Mouse (Mus musculus) CD4-positive, CD25-positive, alpha-beta regulatory T cell, adult 2 months (primary cell): ENCODE measurements around the gene Pnkd.

Source experiments
- DNase-seq: peaks from one replicate; pipeline ENCODE4 v3.0.0-alpha.2; 2012; ENCODE audit warnings: low read depth, low spot score

Pnkd gene

DNA sequence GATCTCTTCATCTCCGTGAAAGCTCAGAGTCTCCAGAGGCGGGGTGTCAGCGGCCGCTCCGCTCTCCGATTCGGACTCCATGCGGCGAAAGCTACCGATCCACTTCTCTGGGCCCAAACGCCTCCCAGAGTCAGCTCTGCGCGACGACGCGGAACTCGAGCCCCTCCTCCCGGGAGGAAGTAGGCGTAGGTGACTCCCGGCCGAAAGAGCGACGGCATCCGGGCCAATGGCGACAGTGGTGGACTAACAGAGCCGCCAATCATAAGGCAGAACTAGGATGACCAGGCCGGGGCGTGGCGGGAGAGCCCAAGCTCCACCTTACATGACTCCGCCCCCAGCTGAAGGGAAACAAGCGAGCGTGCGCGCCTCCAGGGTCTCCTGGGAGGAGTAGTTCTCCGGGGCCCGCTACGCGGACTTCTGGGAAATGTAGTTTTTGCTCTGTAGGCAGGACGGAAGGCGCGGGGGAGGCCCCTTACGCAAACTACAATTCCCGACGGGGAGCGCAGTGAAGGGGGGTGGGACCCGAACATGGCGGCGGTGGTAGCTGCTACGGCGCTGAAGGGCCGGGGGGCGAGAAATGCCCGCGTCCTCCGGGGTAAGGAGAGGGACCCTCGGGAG, at the start of gene Pnkd, which contains the start of gene Aamp:
Pnkd (plus strand) TSS at position 388 of the 618 bp plus-strand sequence.
Aamp (minus strand) TSS at position 196 of the 618 bp plus-strand sequence.
- peak; percentile 100 for DNase-seq

DNA sequence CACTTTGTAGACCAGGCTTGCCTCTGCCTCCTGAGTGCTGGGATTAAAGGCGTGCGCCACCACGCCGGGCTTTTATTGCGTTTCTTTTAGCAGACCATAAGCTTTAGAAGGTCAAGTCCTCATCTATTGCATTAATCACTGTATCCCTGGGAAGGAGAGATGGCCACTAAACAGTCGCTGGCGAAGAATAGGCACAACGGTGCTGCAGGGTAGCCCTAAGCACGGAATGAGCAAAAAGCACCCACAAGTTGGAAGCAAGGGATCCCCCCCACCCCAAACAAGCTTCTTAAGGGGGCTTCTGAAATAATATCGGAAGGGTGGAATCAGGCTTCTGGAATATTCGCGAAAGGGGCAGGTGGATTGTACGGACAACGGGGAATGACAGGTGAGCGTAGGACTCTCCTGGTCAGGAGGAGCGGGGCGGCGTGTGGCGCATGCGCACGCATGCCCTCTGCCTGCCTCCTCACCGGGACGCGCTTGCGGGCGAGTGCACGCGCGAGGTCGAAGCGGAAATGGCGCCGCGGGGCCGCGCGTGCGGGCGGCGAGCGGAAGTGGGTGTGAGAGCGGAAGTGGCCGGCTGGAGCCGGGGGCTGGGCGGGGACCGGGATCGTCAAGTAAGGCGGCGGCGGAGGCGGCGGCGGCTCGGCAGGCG, 48.7 kb upstream of the Pnkd start, which contains the start of gene Arpc2:
Arpc2 (plus strand) TSS at position 147 of the 652 bp plus-strand sequence.
- peak; percentile 99 for DNase-seq

DNA sequence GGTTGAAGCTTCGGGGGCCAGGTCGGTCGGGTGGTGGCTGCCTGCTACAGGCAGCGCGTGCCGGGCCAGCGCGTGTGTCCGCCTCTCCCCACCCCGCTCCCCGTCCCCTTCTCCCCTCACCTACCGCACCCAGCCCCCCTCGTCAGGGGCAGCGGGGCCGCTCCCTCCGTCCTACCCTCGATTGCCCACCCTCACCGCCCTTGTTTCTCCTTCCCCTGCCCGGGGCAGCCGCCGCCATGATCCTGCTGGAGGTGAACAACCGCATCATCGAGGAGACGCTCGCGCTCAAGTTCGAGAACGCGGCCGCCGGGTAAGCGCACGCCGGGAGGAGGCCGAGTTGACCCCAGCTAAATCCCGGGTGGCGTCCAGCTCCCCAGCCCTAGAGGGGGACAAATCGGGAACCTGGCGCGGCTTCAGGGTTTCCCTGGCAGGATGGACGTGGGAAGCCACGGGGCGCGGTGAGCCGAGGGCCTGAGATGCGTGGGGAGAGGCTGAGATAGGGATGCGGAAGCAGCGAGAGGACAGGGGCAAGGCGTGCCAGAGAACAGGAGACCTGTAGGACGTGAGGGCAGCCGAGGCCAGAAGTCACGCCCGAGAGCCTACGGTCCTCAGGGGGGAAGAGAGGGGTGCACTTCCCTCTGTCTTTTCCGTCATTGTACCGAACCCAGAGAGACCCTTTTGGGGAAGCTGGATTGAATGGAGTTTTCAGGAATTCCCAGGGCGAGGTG, 48.0 kb upstream of the Pnkd start:
- DNase-seq: peak; percentile 61

DNA sequence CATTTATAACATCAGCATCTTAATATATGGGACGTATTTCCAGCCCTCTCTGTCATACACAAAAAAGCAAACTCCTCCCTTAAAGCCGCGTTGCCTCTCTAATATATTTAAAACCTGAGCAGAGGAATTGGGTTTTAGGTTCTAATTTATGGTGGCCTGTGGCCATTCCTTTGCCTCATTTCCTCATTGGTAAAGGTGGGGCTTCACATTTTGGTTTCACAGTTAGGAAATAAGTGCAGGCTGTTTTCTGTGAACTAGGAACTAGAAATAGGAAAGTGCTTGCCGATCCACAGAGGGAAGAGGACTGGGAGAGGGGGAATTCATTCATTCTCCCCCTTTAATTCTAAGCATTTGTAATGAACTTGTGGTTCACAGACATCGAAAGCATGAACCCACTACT, 47.1 kb upstream of the Pnkd start:
- no peak for DNase-seq

DNA sequence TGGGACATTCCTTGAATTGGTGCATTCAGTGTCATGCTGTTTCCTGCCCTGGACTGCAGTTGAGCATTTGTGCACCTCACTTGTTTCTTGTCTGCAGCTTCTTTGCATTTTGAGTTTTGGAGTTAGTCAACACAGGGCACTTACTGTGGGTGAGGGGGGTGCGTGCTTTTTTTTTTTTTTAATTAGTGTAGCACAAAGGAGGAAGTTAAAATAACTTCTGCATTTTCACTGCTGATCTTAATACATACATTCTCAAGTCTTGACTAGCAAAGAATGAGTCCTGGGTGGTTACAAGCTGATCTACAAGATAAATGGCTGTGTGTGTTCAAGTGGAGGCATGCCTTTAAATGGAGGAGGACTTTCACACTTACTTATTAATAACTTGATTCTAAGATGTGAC, 46.6 kb upstream of the Pnkd start:
- peak; percentile 45 for DNase-seq

DNA sequence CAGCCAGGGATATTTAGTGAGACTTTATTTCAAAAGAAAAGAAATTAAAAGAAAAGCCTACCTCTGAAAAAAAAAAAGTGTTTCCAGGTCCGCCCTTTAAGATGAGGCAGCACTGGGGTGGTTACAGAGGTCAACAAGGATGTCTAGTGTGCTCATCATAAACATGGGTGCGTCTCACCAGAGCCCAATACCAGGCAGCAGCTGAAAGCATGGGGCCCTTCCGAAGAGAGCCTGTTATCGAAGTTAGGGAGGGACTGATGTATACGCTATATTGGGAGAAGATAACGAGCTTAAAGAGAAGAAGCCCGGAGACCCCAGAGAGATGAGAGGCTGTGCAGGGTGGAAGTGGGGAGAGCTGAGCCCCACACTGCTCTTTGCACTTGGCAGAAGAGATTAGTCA, 45.6 kb upstream of the Pnkd start:
- peak; percentile 57 for DNase-seq

DNA sequence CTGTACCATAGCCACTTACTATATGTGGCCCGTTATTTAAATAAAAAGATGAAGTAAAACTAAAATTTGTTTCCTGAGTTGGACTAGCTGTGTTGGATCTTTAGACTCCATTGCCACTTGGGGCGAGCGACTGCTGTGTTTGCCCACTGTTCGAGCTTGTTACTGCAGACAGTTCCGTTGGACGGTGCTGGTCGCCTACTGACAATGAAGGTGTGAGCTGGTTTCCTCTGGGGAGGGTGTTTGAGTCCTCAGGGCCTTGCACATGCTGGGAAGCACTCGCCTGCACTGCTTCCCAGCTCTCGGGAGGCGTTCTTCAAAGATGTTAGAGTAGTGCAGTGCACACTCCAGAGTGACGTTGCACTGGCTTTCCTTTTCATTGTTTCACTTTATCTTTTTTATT, 45.1 kb upstream of the Pnkd start:
- DNase-seq: peak; percentile 41

DNA sequence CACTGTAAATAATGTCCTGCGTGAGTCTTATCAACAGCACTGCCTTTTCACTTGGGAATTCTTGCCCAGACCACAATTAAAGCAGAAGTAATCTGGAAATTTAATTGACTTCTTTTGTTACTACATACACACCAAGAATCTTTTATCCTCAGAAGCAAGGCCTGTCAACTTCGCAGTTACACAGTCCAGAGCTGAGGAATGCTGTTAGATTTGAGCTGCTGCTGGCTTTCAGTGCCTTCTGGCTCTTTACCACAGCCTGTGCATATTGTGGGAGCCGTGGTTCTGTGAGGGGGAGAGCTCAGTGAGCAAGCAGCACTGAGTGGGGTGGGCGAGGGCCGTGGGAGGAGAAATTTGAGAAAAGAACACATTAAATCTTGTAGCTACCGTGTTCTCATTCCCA, 44.4 kb upstream of the Pnkd start:
- DNase-seq: no peak

DNA sequence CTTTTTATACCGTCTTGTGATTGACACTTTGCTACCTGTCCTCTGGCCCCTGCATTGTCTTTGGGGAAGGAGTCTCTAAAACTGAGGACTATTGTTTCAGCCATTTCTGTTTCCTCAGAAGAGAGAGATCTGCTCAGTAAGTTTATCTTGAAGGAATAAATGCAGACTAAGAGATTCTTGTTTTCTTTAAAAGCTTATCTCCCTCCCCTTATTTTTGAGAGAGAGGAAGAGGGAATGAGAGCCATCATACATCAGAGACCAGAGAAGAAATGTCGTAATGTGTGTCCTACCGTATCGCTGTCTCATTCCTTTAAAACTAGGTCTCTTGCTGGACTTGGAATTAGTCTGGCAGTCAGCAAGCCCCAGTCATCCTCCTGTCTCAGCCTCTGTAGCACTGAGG, 43.9 kb upstream of the Pnkd start:
- DNase-seq: no peak

DNA sequence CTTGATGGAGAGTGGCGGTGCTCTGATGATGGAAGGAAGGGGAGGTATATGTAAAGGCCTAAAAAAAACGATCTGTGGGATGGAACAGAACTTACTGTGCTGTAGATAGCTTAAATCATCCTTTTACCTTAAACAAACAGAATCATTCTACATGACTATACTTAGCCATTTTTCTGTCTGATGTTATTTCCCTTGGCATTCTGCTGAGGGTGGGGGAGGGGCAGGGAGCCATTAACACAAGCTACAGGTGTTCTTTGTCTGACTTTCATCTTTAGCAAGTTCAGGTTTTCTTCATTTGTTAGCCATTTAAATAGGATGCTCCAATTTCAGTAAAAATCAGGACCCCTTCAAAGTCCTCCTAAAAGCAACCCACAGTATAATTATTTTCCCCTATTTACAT, 39.2 kb upstream of the Pnkd start:
- DNase-seq: peak; percentile 49

DNA sequence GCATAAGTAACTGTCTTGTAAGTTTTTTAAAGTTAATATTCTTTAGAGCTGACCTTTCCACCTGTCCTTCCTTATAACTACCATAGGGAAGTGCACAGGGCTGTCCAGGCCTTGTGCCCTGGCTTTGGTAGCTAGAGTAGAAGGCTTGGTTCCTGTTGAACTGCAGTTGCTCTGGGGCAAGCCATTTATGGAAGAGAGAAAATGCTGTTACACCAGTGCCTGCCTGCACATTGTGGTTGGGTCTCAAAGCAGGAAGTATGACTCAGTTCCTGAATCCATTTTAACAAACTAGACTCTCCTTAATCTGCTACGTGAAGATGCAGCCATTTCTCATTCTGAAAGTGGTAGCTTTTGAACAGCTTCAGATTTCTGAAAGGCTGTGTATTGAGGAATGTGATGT, 35.9 kb upstream of the Pnkd start:
- DNase-seq: peak; percentile 84

DNA sequence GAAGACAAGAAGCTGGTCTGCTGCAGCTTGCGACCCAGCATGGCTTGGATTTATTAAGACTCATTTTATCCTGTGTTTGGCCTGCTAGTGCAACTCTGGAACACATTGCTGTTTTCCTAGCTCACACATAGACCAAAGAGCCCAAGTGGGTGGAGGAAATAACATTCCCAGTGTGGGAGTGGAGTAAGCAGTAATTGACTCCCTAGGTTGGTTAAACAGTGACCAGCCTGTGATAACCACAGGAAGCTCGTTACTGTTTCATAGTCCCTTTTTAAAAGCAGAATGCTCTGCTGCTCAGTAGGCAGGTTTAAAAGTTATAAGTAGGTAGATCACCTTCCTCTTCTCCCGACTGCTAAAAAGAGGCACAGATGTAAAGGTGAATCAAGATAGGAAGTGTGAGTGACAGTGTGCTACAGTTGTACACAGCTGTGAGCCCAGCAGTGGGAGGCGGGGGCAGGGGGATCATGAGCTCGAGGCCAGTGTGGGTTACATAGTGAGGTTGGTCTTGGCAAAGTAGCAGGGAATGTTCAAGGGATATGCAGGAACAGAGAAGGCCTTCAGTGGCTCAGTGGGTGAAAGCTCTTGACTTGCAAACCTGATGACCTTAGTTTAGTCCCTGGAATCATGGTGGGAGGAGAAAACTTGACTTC, 35.3 kb upstream of the Pnkd start:
- no peak for DNase-seq

DNA sequence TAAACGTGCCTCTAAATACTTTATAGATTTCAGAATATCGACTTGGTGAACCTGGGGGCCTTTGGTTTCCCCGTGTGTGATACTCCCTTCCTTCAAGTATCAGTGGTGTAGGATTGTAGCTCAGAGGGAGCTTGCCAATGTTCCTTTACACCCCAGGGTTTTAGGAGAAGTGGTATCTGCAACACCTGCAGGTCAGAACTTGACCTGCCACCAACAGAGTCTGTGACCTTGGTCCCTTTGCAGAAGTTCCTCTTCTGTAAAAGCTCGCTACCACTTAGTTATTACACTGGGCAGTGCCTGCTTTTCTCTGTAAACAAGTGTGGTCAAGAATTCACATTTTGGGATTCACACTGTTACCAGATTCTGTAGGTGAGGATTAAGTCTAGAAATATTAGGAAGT, 34.6 kb upstream of the Pnkd start:
- no peak for DNase-seq

DNA sequence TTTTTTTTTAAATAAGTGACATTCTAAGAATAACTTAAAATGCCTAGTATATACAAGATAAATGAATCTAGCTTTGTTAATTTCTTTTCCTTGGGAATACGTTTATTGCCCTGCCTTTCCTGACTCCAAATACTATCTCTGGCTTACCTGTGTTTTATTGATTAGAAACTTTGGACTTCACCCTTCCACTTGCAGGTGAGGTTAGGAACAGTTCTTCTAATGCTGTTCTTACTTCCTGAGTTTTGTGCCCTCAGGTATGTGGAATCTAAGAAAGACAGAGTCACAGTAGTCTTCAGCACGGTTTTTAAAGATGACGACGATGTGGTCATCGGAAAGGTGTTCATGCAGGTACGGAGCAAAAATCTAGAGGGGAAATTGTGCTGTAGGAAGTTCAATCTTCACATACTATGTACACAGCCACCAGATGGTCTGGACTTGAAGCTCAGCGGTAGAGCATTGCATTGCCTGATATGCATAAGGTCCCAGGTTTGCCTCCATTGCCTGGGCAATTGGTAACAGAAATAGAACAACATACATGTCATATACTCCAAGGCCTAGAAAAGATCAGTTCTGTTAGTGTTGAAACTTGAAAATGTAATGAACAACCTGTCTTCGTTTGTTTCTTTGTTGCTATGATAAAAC, 28.9 kb upstream of the Pnkd start:
- DNase-seq: no peak

DNA sequence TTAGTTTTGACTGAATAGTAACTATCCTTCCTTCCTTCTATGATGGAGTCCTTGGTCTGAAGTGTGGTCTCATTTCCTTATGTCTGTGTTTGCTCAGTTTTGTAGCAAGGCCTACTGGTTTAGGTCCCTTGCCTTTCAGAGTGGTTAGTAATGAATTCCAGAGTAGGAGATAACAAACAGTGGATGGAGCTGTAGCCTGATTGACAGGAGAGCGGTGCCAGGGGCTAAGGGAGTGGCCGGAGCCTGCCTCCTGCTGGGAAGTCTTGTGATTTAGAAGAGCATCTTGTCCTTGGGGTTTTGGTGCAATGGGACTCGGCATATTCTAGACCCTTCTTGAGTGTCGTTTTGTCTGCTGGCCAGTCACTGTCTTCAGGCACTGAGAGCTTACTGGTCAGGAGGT, 27.9 kb upstream of the Pnkd start:
- no peak for DNase-seq

DNA sequence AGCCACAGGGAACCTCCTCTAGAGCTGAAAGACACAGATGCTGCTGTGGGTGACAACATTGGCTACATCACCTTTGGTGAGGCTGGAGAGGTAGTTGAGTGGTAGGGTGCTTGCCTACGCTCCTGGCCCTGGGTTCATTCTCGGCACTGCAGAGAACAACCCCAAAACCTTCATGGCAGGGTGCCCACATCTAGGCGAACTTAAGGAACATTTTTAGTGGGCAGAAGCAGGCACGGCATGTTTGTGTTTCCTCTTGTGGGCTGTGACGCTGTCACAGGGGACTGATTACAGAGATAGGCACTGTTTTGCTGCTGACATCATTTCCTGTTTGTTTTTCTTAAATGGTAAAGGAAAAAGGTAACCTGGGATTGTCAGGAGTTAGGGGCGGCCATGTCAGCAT, 22.2 kb upstream of the Pnkd start:
- DNase-seq: peak; percentile 79

DNA sequence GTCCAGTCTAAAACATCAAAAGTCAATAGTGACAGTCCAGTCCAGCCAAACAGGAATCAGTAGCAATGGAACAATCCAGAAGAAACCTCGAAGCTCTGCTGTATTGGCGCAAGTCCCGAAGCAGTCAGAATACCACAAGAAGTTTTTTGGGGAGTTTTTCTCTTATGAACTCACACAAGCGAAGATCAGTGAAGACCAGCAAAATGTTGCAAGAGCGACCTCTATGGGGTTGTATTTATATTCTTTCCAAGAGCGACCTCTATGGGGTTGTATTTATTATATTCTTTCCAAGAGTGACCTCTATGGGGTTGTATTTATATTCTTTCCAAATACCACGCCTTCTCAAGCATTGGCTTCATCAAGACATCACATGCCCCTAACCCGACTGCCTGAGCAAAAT, 16.0 kb upstream of the Pnkd start:
- DNase-seq: peak; percentile 54

DNA sequence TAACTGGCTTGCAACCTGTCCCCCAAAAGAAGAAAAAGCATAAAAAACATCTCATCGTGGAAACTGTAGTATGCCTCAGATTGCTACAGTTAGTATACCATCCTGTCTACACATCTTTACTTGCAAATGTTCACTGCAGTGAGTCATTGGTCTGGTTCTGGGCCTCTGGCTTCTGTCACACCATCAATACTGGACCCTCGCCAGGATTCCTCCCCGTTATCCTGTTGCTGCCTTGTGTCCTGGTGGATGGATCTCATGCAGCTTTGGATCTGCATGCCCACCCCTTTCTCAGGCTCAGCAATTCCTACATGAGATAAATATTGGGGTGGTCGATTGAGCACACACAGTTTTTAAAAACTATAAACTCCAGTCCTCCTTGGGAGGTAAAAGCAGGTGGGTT, 13.1 kb upstream of the Pnkd start:
- DNase-seq: no peak

DNA sequence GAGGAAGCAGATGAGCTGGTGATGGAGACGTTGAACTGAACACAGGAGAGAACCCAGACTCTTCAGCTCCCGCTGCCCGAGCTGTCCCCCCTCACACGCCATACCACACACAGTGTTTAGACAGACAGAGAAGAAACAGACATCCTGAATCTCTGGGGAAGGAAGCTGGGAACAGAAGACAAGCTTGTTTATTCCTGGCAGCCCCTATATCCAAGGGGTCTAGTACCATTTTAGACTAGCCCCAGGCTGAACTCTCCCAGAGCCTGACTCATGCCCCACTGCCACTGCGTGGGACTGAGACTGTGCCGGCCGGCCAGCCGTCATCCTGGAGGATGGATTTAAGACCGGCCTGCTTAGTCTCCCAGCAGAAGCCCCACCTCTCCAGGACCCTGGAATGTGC, 9.7 kb upstream of the Pnkd start:
- DNase-seq: no peak

DNA sequence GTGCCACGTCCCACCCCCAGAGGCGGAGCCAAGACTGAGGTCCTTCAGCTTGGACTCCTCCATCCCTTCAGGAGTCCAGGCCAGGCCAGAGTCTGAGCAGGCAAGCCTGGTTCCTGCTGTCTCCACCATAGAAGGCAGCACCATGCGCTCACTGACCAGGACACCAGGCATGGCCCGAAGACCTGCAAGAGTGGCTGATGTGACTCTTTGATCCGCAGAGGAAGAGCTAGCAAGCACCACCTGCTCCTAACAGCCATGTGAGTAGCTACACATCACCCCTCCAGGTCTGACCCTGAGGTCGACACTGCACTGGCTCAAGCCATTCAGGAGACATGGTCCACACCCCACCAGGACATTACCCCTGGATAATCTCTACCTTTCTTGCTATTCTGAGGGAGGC, 7.7 kb upstream of the Pnkd start:
- no peak for DNase-seq

DNA sequence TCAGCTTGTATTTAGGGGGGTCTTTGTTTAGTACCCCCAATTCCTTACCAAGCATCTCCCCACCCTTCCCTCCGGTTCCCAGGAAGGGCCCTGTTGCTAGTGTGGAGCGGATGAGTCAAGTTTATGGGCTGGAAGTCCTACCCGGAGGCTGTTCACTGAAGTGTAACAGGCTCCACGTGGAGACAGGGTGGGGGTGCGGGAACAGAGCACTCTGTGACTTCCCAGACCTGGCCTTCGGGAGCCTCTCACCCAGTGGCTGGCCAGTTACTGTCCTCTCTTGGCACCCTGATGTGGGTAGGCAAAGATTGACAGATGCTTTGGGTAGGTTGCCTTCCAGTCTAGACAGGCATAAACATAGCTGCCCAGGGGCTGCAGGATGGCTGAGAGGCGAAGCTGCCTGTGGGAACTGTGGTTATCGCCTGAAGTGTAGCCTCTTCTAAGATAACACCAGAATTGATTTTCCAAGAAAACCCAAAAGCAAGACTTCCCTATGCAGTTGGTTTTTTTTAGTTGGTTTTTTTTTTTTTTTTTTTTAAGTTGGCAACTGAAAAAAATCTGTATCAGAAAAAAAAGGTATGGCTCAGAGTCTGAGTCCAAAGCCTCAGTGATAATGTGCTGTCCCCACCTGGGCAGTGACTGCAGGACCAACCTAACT, 6.7 kb upstream of the Pnkd start:
- no peak for DNase-seq
